Mouse (Mus musculus) lung, embryonic 16.5 days (tissue): ENCODE data around the gene Polr2h. TPM values are rescaled to one million over a fixed set of nuclear protein-coding genes. Genes with fewer than 3 reads are reported as not detected.

ENCODE experiments used
- polyA plus RNA-seq: library from polyadenylated mRNA; unstranded; fragments of >200 nt; fragmentation: Nextera tagmentation; extraction: Ambion mirVana; gene quantifications from 2 replicates; pipeline ENCODE4 v1.2.1, GENCODE M21; 2015

Polr2h gene
- polyA plus RNA-seq, 1 experiment from 2014 or later = 74.3 TPM

Other genes starting within 250 kb of the Polr2h start
- 93.5 and 94.5 TPM in 2 replicates for gene Eif2b5, start 218.8 kb upstream of the Polr2h start, polyA plus RNA-seq
- 17.4 and 19.9 TPM in 2 replicates for gene Dvl3, start 200.7 kb upstream of the Polr2h start, polyA plus RNA-seq
- 624 and 630 TPM in 2 replicates for gene Ap2m1, start 182.2 kb upstream of the Polr2h start, polyA plus RNA-seq
- gene Abcf3, start 169.1 kb upstream of the Polr2h start, polyA plus RNA-seq = 57.9 and 67.9 TPM in 2 replicates
- 0.49 and 0.93 TPM in 2 replicates for gene Vwa5b2, start 128.2 kb upstream of the Polr2h start, polyA plus RNA-seq
- gene Eef1akmt4, start 106.1 kb upstream of the Polr2h start, polyA plus RNA-seq = 24.4 and 25.6 TPM in 2 replicates
- gene Gm49333, start 106.1 kb upstream of the Polr2h start, polyA plus RNA-seq = not detected in 2 replicates
- gene Alg3, start 105.9 kb upstream of the Polr2h start, polyA plus RNA-seq = 29.1 and 31.5 TPM in 2 replicates
- gene Camk2n2, start 96.4 kb upstream of the Polr2h start, polyA plus RNA-seq = 0.59 and 0.88 TPM in 2 replicates
- gene Ece2, start 87.8 kb upstream of the Polr2h start, polyA plus RNA-seq = 1.4 and 2.2 TPM in 2 replicates
- gene Psmd2, start 66.0 kb upstream of the Polr2h start, polyA plus RNA-seq = 285 and 301 TPM in 2 replicates
- gene Eif4g1, start 49.4 kb upstream of the Polr2h start, polyA plus RNA-seq = 139 and 140 TPM in 2 replicates
- gene Fam131a, start 24.4 kb upstream of the Polr2h start, polyA plus RNA-seq = 7.8 and 9.1 TPM in 2 replicates
- 5.8 and 8.2 TPM in 2 replicates for gene Clcn2, start 81 bp downstream of the Polr2h start, polyA plus RNA-seq
- gene Chrd, start 15.5 kb downstream of the Polr2h start, polyA plus RNA-seq = 3.3 and 3.8 TPM in 2 replicates
- gene Thpo, start 16.8 kb downstream of the Polr2h start, polyA plus RNA-seq = 0.79 and 0.99 TPM in 2 replicates